Mouse (Mus musculus) lung, postnatal 10 days (tissue): ENCODE measurements at regions not wholly inside any gene's neighbourhood (a gene's known extent, or its start where the extent isn't known, plus 50 kb on each side); places are given as distances from the start of the nearest gene placed in this dataset.

Experiments used
- DNase-seq: peaks from one replicate; pipeline ENCODE4 v3.0.0; 2021

DNA sequence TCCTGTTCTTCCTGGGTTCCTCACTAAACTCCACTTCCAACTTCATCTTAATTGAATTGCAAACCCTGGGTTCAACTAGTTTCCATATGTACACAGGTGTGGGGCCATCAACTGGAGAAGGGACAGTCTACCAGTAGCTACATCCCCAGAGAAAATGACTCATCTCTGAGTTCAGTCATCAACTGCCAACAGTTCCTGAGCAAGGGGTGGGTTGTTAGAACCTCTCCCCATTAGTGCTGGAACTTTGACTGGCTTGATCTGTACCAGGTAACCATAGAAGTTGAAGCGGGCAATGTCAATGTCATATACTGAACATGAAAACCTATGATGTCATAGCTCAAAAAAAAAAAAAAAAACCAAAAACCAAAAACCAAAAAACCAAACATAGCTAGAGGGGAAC lies 69.8 kb downstream of the Gm21750 start:
- no peak for DNase-seq

DNA sequence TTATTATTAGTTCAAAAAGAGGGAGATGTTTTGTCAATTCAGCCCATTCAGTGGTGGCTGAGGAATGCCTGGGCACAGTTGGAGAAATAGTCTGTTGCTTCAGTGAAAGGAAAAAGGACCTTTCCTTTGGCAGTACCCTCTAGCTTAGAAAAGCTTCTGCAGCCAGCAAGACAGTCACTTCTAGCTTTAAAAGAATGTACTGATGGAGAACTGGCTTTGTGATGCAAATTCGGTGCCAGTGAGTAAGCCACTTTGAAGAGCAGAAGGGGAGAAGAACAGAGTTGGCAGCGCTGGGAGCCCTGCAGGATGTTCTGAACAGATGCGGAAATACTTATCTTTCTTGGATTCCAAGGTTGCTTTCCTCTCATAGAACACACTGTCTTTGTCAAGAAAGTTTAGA lies 71.1 kb downstream of the Gm21750 start:
- DNase-seq = no peak

DNA sequence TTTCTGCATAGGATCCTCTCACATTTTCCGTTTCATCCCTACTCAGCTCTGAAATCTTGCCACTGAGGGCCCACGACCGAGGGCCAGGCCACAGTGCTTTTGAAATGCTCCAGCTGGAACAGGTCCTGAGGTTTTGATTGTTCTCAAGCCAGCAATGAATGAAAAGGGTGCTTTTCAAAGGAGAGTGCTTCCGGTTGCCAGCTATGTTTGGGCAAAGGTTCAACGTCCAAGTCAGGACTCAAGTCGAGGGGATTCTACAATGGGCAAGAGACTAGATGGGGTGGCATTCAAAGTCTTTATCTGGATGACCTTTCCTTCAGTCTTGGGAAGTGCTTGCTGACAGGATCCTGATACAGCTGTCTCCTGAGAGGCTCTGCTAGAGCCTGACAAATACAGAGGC lies 89.8 kb downstream of the Gm21750 start:
- DNase-seq = peak; percentile 2

DNA sequence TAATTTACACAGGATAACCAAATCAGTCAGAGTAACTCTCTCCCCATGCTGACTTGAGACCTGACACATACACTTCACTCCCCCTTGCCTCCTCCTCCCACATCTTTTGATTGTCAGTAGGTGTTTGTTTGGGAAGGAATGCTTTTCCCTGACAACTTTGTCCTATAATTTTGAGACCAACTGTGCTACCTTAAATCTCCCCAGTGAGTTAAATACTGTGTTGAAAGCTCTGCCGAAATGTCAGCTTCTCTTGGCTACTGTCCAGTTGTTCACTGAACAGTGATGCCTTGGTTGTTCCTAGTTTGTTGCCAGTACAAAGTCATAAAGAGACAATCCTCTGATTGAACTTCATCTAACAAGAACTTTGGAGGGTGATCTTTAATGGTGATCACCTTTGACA lies 99.0 kb downstream of the Gm21750 start:
- no peak for DNase-seq

DNA sequence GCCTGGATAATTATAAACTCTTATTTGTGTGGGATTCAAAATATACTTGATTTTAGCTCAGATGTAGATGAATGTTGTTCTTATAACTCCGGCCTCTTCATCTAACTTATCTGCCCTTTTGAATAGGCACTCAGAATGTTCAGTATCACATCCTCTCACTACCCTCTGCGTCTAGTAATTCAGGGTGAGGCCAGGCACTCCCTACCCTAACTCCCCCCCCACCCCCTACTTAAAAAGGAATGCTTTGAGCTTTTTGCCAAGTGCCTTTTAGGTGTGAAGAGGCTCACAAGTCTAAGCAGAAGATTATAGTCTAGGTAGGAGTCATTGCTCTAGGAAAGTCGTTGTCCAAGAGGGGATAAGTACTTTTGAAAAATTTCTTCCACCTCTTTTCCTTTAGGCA lies 111.9 kb downstream of the Gm21750 start:
- no peak for DNase-seq

DNA sequence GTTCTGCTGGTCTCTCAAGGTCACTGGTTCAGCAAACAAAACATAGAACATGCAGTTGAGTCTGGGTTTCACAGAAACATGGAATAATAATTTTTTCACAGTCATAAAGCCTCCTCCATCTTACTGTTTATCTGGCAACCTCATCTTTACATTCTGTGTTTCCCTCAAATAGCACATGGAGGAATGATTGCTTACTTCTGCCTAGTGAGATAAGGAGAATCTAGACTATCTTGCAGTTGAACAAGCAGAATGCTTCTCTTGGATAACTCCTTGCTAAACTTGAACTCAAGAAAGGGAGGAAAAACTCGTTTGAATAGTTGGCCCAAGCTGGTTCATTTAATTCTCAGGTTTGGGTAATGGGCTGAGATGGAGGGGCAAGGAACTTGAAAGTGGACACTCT lies 112.8 kb downstream of the Gm21750 start:
- DNase-seq = no peak

DNA sequence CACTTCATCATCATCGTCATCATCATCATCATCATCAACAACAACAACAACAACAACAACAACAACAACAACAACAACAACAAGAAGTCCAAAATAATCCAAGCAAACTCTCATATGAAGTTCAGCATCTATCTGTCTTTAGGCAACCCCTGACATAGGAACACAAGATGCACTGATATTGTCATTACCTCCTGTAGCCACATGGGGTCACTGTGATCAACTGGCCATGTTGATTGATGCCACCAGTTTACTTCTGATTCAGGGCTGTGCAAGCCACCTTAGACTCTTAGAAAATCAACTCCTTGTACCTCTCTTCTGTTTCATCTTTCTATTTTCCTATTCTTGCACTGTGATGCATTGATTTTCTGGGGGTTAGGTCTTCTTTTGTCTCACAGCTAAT lies 115.0 kb downstream of the Gm21750 start:
- DNase-seq = peak; percentile 58

DNA sequence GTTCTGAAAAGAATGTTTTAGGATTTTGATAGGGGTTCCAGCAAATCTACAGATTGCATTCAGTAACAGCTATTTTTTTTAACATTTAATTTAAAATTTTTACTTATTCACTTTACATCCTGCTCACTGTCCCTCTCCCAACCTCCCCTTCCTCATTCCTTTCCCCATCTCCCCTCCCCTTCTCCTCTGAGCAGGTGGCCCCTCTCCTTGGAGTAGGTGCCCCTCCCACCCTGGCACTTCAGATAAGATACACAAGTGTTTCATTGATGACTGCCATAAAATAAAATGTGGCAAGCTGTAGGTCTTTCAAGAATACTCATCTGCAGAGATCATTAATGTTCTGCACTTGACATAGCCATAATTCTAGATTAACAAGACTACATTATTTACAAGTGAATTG lies 146.1 kb downstream of the Gm21750 start:
- no peak for DNase-seq

DNA sequence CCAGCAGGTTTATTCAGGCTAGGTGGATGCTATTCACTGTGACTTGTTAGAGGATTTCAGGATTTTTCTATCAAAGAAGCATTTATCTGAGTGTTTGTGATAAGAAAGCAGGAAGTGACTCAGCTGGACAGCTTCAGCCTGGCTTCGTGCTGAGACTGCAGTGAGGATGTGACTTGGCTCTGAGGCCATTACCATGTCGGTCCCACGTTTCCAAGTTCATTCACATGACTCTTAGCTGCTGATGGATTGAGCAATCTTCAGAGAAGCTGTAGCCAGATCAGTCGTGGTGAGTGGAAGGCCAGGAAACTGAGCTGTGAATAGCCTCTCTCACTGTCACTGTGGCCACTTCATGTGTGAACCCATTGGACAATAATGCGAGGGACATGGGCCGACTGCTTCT lies 177.9 kb downstream of the Gm21750 start:
- no peak for DNase-seq

DNA sequence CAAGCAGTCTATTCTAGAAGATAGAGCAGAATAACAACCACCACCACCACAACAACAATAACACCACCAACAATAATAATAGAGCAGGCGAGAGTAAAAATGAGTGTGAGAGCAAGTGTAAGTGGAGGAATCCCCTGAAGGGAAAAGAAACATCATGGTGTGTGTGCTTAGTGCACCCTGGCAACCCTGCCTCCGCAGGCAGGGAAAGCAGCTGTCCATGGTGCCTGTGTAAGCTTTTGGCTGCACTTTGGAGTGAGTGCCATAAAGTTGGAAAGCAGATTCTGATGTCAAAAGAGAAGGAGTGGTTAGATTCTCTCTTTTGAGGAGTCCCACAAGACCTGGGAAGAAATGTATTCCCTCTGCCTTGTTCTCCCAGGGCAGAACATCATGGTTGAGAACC lies 200.8 kb downstream of the Gm21750 start:
- no peak for DNase-seq

DNA sequence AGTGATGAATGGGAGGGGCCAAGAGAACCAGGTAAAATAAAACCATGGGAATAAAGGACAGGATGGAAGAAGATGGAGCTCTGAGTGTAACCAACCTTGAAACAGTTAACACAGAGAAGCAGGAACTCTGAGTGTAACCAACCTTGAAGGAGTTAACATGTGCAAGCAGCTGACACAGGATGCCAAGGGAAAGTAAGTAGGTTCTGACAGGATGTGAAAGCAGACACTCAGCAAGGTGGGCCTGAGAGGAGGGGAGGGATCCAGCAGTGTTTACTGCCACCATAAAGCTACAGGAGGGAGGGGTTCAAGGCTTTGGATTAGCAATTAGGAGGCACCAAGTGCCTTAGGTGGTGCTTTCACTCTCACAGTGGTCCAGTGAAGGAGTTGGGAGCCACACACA lies 213.3 kb downstream of the Gm21750 start:
- no peak for DNase-seq

DNA sequence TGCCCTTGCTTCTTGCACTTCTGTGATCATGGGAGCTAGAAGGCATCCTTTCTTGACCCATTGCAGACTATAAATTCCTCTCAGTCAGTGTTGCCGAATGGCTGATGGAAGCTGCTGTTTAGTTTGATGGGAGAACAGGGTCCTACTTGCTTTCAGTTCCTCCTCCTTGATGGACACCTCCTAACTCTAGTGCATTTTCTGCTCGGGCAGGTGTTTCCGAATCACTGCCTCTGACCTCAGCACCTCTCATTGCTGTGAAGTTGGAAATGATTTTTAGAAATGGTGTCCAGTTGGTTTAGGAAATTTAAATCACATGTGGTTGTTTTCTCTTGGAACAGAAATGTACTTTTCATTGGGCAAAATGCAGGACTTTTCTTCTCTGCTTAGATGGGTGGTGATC lies 214.9 kb downstream of the Gm21750 start:
- no peak for DNase-seq

DNA sequence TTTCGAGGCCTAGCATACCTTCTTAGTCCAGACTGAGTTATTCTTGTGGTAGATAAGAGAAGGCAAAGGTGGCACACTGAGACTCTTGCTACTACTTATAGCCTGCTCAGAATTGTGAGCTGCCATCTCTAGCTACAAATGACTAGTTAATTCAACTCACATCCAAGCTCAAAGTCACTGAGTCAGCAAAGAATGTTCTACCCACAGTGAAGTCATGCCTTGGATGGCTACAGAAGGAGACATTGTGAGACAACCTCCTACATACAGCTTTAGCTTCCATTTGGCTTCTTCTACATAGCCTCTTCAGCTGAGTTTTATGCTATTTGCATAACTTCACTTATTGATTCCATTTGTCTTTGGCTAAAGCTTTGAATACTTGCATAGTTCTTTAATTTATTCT lies 217.2 kb downstream of the Gm21750 start:
- DNase-seq = no peak

DNA sequence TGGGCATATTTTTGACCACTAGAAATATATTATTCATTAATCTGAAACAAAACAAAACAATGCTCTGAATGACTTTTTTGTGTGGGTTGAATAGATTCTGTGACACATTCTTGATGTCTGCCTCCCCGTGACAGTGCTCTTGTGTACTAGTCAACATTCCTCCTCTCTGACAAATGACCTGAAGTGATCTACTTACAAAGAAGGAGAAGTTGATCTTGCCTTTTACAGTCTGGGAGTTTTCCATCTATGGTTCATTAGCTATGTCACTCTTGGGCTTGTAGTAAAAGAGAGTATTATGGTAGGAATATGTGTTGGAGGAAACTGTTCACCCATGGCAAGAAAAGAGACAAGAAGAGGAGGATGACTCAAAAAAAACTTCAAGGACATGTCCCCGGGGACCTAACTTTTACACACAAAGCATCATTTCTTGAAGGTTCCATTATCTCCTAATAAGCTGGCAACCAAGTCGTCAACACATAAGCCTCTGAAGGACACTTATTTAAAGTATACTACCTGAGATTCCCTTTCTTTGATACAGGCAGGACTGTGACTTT lies 217.9 kb downstream of the Gm21750 start:
- DNase-seq = no peak

DNA sequence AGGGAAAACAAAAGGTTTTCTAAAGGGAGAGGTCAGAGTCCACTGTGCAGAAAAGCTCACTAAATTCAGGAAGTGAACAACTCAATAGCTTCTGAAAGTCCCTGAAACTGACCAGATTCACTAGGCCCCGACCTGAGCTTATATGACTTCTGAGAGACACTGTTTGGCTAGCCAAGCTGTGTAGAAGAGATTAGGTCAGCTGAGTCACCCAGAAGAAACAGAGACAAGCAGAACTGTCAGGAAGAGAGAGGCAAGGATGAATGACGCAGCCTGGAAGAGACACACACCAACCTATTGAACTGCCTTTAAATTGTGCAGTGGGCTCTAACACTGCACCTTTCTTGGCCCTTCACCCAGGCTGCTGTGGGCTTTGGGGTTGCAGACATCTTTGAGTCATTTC lies 230.4 kb downstream of the Gm21750 start:
- no peak for DNase-seq

DNA sequence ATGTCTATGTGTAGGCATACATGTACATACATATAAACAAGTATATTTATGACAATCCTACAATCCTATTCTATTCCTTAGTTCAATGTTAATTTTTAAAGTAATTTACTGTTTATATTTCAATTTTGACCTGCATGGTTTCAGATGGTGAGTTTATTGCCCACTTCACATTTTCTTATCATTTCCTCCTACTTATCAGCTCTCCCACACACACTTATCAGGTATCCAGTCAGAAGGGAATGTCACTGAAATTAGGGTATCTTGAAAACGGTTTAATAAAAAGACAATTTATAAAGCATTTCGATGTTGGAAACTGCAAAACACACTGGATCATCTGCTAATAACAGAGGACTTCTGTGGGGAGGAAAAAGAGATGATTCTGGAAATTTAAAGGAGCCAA lies 233.8 kb downstream of the Gm21750 start:
- DNase-seq = no peak

DNA sequence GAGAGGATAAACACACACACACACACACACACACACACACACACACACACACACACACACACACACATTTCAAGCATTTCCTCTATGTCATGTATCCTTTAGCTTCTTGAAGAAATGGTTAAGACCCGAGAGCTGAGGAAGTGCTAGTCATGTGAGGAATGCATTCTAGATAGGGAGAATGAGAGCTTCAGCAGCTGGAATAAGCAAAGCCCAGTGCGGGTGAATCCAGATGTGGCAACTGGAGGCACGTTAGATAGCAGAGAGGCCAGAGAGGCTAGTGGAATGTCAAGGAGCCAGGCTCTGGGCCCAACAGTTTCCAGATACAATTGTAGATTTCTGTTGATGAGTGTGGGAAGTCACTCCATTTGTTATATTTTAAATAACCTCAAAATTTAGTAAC lies 234.2 kb downstream of the Gm21750 start:
- peak; percentile 8 for DNase-seq

DNA sequence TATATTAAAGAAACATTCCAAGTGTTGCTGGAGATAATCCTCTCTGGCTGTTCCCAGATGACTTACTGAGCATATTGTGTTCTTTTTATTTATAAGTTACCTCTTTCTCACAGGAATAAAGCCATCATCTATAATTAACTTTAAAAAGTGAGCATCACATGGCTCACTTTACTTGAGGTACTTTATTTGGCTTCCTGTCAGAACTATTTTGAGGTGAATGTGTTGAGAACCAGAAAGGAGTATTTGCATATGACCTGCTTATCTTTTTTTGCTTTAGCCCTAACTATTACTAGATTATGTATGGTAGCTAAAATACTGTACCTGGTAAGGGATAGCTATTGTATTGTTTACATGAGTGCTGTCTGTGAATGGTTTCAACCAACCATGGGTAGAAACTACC lies 238.1 kb downstream of the Gm21750 start:
- DNase-seq = no peak

DNA sequence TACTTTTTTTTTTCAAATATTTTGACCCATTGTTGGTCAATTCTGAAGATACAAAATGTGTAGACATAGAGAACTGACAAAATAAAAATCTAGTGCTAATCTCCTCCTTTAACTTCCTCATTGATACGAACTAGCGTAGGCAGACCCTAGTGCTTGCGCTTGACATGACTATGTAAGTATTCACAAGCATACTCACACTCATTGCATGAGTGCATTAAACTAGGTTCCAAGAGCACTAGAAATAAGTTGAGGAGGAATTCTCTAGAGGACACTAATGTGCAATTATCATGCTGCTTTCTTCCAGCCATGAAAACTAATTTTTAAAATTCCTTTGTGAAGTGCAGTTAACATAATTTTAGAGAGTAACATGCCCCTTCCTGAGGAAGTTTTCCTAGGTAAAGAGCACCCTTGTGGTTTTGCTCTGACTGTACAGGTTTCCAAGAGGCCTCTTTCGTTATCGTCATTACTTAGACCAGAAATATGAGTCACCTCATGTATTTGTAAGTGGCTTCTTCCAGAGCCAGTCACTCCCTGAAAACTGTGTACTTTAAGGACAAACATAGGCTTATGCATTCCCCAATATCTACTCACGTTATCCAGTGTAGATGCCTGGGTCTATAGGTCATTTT lies 241.2 kb downstream of the Gm21750 start:
- no peak for DNase-seq

DNA sequence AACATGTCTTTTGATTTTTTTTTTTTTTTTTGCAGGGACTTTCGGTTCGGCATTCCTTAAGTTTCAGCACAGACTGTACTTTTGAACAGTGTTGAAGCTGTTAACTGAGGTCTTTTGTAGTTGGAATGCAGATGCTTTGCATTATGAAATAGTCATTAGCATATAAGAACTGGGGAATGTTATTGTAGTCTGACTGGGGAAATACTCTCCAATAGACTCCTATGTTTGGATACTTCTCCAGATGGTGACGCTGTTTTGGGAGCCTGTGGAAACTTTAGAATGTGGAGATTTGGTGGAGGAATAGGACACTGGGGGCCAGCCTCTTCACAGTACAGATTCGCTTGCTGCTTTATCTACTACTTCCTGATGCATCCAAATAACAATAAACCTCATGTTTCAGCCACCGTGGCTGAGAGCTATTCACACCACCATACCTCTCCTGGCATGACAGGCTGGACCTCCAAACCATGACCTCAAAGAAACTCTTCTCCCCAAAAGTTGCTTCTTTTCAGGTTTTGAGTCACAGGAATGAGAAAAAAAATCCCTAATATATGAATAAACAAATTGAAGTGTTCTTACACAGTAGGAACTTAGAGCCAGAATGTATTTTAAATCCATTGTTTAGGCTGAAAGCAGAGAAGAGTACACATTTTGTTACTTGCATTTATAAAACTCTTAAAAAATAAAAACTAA lies 252.9 kb downstream of the Gm21750 start:
- DNase-seq = no peak

DNA sequence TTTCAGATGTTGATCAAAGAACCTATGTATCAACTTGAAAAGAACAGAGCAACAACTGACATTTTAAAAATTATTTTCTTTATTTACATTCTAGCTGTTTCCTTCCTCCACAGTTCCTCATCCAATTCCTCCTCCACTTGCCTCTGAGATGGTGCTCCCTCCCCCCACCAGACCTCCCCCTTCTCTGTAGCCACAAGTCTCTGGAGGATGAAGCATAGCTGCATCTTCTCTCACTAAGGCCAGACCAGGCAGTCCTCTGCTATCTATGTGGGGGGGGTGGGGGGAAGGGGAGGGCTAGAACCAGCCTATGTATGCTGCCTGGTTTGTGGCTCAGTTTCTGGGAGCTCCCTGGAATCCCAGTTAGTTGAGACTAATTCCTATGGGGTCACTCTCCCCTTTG lies 255.0 kb downstream of the Gm21750 start:
- DNase-seq = no peak

DNA sequence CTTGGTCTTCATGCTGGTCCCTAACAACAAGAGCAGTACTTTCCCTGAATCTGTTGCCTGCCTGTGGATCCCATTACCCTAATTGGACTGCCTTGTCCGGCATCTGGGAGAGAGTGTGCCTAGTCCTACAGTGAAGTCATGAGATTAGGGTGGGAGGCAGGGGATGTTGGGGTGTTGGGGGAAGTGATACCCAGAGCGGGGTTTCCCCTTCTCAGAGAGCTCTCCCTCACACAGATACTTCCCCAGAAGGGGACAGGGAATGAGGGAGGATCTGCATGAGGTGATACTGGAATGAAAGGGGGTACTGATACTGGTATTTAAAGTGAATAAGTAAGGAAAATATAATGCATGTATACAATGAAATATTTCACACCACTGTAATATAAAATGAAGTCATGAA lies 270.1 kb downstream of the Gm21750 start:
- DNase-seq = no peak

DNA sequence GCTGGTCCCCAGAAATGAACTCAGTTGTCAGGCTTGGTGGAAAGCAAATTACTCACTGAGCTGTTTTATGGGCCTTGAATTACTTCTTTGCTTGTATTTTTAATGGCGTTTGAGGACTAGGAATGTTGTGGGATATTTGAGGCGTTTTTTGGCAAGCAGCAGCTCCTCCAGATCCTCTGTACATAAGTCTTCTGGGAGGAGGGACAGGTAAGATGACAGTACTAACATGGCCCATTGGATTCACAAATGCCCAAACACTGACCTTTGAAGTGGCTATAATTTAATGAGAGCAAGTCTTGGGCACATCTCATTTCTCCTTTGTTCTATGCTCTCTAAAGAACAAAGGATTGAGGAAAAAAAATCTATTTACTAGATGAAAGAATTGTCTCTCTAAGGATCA lies 286.3 kb downstream of the Gm21750 start:
- DNase-seq = no peak

DNA sequence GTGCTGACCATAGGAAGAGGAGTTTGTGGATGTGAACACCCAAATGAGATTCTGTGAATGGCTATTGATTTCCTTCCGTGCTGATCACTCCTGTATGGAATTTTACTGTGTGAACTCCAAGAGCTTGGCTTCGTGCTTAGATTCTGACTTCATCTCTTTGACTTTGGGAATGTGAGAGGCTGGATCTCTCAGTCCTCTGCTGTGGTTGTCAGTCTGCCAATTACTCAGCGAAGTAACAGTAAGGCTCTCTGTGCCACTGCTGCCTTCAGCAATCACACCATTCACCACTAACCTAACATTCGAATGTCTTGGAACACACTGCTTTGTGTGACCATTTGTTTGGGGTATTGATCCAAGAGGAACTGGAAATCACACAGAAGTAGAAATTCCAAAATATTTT lies 291.5 kb downstream of the Gm21750 start:
- DNase-seq = no peak

DNA sequence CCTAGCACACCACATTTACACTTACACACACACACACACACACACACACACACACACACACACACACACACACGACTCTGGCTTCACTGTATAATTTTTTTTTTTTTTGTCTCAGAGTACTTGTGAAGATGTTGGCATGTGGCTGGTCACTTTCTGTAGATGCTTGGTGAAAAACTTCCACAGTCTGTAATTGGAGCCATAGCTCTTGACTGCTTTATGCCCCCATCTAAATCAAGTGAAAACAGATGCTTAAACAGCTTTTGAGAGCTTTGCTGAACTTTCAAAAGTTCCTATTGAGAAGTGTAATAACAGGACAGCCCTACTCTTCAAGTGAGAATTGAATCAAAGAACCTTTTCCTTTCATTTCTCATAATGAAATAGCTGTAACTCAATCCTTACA lies 317.7 kb downstream of the Gm21750 start:
- DNase-seq = no peak
